Mouse (Mus musculus) urinary bladder, adult 2 months (tissue): ENCODE data around the gene Ager. TPM values are rescaled to one million over a fixed set of nuclear protein-coding genes. Genes with fewer than 3 reads are reported as not detected.

Experiments
- DNase-seq: peaks from one replicate; pipeline ENCODE4 v3.0.0; 2022; ENCODE audit warnings: low spot score
- polyA plus RNA-seq: library from polyadenylated mRNA; depleted of rRNA; stranded (reverse); fragments of >200 nt; gene quantifications from 2 replicates; pipeline ENCODE4 v1.2.3, GENCODE M21; 2012

The Ager gene
- polyA plus RNA-seq, 1 experiment: 6.1 TPM

DNA sequence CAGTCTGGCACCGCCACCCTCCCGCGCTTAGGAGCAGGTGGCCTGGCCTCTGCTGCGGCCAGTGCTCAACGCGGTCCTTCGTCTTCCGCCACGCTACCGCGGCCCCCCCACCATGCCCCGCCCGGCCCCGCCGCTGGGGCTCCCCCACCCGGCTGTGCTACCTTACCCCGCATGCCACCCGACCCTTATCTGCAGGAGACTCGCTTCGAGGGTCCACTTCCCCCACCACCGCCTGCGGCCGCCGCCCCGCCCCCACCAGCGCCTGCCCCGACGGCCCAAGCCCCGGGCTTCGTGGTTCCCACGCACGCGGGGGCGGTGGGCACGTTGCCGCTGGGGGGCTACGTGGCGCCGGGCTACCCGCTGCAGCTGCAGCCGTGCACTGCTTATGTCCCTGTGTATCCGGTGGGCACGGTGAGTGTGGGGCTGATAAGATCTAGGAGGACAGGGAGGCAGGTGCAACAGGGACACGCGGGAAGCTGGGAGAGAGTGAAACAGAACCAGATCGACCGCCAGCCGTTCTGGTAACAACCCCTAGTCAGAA lies 33.2 kb downstream of the Ager start:
- DNase-seq: no peak

DNA sequence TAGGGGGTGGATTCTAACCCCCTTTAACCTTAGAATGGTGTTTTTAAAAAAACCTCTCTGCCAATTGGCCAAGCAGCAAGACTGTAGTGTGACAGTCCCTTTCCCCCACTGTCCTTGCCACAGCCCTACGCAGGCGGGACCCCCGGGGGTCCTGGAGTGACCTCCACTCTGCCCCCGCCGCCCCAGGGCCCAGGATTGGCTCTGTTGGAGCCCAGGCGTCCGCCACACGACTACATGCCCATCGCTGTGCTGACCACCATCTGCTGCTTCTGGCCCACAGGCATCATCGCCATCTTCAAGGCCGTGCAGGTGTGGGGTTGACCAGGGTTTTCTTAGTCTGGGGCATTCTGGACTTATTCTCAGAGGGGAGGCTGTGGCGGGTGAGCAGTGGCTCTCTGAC lies 34.0 kb downstream of the Ager start:
- DNase-seq: no peak

- DNase-seq: peak; percentile 59
Measured at GRCm38 (mm10) chr17:34632261-34632691, 34.6 kb downstream of the Ager start.

GRCm38 (mm10) chr17:34635671-34636070 lies 38.0 kb downstream of the Ager start:
- DNase-seq: no peak

DNA sequence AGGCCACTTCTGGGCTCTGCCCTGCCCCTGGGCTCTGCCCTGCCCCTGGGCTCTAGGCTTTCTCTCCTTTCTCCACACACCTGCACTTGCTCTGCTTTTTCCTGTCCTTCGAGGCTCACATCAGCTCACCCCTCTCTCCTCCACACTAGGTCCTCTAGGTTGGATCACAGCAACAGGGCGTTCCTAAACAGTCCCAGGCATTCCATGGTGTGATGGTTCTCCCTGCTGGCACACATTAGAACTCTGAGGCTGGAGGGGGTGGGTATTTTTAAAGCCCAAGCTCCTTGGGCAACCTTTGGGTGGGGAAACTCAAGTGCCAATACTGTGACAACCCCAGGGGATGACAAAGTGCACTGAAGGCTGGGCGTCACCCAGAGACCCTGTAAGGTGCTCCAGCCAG lies 39.8 kb downstream of the Ager start:
- DNase-seq: no peak

GRCm38 (mm10) chr17:34639461-34640255 lies 42.0 kb downstream of the Ager start:
- DNase-seq: no peak

DNA sequence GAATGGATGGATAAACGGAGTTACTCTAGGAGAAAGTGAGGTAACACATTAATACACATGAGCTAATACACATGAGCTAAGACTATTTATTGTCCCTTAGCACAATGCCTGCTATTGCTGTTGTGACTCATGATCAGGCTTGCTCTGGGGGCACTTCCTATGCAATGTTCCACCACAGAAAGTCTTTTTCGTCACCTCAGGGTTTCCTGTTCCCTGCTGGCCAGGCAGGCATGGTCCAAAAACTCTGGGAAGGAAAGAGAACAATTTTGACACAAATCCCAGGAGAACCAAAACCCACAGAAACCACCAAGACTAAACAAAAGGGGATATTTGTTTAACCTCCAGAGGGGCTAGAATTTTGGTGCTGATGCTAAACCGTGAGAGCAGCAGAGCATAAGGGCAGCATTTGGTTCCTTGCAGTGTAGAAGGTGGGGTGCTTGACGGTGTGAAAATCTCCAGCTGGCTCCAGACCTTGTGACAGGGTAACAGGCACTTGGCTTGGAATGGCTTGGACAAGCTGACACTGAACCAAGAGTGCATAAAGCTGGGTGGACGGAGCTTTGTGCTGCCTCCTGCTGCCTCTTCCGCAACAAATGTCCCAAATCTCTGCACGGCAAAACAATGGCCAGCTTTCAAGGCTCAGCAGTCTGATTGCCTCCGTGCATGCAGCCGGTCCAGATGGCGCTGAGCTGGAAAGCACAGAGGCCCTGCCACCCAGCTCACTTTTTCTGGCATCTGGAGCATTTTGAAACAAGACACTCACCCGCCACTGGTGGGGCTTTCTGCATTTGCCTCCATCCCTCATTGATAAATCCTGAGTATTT lies 43.3 kb downstream of the Ager start:
- no peak for DNase-seq

DNA sequence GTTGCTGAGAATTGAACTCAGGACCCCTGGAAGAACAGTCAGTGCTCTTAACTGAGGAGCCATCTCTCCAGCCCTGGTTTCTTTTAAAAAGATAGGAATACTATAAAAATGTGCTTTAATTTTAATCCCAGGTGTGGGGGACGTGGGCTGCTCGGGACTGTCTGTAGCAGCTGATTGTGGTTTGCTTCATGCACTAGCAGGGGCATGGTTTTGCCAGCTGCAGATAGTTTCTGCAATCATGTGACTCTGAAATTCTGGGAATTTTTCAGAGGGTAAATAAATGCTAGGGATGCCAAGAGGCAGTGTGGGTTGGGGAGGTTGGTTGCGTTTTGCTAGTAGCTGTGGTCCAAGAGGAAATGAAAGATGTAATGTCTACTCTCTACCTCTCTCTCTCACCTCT lies 44.3 kb downstream of the Ager start:
- DNase-seq: no peak

DNA sequence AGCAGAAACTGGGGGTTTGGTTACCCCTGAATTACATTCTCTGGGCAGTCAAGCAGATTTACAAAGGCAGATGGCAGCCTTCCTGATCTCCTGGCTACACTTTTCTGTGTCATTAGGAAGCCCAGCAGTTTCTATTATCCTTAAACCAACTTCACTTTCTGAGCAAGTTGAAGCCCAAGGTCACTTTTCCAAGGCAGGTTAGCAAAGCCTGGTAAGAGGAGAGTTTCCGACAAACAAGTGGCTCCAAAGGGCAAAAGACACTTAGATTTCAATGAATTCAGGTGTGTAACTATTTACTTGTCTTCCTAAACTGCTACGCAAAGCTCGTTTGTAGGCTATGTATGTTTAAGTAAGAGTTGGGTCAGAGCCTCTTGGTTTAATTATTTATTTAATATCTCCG lies 45.7 kb downstream of the Ager start:
- DNase-seq: no peak

DNA sequence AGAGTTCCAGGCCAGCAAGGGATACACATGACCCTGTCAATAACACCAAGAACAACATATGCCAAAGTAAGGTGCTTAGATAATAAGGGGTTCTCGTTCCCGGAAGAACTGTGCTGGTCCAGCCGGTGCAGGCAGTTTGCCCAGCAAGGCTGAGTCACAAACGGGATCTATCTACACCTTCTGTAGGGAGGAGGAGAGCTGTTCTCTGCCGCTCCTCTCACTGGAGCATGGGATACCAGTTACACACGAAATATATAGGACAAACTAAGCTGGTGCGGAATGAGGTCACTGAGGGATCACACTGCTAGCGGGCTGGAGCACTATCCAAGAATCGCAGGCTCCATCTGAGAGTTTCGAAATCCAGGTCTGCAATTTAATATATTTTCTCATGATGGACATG lies 46.3 kb downstream of the Ager start:
- no peak for DNase-seq

DNA sequence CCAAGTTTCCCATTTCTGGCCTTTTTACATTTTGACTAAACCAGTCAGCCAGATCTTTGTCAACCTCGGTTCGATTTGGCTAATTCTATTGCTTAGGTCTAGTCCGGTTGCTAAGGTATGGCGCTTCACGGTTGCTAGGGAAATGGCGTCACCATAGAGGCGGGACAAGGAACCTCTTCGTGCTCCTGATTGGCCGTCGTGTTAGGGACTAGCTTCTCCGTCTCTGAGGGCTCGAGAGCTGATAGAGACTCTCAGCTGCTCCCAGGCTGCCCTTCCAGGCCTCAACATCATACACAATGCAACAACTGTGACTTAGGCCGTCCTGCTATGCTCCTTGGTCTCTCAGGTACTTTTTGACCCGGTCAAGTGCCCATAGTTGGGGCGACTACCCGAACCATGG lies 46.9 kb downstream of the Ager start, which contains the start of gene Fkbpl:
TSS of gene Fkbpl (plus strand) at position 157 of the 400 bp plus-strand sequence.
- peak; percentile 67 for DNase-seq

DNA sequence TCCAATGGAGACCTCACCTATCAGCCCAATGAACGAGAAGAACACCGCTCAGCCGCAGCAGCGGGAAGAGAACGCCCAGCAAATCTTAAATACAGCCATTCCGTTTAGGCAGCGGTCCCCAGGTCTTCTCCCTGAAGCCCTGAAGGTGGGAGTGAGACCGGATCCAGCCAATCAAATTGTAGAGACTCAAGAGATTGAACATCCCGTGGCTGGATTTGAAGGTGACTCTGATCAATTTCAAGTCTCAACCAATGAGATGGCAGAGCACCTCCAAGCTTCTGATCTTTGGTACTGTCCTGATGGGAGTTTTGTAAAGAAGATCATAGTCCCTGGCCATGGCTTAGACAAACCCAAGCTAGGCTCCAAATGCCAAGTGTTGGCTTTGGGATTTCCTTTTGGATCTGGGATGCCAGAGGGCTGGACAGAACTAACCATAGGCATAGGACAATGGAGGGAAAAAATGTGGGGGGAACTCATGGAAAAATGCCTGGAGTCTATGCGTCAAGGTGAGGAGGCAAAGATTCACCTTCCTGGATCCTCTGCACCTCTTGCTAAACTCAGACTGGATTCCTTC lies 47.7 kb downstream of the Ager start:
- no peak for DNase-seq

- DNase-seq: no peak
Measured at GRCm38 (mm10) chr17:34645831-34646511, 48.3 kb downstream of the Ager start.

DNA sequence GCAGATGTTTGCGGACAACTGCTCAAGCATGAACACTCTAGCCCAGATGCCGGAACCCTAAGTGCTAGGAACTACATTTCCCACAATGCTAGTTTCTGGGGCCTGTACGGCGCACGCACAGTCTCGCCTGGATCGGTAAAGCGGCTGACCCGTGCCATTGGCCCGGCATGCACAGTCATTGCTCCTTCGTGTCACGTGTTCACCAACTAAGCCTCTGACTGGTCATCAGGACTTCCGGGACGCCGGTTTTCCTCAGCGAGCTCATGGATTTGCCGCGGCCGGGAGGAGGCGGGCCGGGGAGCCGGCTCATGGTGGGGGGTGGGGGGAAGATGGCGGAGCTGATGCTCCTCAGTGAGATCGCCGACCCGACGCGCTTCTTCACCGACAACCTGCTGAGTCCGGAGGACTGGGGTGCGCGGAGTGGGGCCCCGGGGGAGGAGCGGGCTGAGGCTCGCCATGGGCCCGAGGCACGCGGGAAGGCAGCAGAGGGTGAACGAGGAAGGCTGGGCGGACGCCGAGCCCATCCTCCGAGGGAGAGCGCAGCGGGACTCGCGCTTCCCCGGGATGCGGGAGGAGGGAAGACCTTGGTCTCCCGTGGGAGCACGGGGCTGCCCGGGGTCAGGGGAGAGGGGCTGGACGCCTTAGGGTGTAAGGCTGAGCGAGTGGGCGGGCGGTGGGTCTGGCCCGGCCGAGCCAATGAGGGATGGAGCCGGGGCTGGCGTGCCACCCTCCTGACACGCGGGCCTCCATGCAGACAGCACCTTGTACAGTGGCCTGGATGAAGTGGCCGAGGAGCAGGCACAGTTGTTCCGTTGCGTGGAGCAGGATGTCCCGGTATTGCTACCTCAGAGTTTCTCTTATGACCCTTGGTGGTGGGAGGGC lies 49.5 kb downstream of the Ager start, which contains the start of gene Atf6b:
TSS of gene Atf6b (plus strand) at position 241 of the 882 bp plus-strand sequence.
- peak; percentile 79 for DNase-seq

DNA sequence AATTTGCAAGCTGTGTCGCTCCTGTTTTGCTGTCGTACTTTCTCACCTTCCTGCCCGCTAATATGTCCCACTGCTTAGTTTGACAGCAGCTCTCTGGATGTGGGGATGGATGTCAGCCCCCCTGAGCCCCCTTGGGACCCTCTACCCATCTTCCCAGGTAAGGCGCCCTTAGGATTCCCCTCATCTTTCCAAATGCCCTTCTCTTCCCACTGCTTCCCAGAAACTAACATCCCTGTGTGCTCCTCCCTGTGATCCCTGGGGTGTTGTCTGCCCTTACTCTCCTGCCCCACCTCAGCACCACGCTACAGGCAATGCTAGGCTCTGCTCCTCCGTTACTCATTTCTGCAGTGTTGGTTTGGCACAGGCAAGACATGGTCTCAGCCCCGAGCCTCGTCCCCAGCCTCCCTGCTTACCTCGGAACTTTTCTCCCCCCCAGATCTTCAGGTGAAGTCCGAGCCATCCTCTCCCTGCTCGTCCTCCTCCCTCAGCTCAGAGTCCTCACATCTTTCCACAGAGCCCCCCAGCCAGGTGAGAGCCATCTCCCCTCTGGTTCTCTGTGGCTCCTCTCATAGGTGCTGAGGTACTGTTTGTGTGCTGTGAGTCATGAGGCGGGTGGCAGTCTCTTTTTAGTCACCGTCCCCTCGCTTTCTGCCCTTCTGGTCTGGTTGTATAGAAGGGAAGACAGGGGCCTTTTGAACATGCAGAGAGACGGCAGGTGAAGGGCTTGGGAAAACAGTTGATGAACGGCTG lies 50.7 kb downstream of the Ager start:
- DNase-seq: no peak

DNA sequence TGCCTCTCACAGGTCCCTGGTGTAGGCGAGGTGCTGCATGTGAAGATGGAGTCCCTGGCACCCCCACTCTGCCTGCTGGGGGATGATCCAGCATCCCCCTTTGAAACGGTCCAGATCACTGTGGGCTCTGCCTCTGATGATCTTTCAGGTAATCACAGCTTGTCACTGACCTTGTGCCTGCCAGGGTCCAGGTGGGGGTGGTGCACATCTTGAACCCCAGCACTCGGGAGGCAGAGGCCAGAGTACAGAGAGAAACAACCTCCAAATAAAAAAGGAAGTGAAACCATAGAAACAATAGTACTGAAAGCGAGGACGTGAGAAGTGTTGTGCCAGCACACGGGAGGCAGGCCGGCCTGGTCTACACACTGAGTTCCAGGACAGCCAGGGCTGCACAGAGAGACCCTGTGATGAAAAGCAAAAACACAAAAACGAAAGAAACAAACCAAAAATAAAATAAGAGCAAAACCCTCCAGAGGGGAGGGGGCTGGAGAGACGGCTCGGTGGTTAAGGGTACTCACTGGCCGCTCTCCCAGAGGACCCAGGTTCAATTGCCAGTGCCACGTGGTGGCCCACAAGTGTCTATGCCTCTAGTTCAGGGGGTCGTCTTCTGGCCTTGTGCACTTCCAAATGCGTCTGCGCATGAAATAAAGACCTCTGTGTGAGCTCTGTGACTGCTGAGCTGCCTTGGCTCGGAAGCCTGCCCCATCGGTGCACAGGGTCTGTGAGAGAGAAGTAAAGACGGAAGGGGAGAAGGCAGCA lies 51.6 kb downstream of the Ager start:
- DNase-seq: no peak
